Mouse (Mus musculus) heart, adult 2 months (tissue): Measurements from ENCODE around the gene Adam11. TPM values are rescaled to one million over a fixed set of nuclear protein-coding genes. Genes with fewer than 3 reads are reported as not detected.

ENCODE experiments used
- DNase-seq, 2 experiments: peaks; one replicate each; pipeline ENCODE4 v3.0.0; 2021
- H3K27ac ChIP-seq: fragments of 200-600 bp; 2 replicates; pipeline ENCODE4 v1.8.1; 2022
- H3K27me3 ChIP-seq: fragments of 200-500 bp; 2 replicates; pipeline ENCODE4 v1.6.1; 2012; ENCODE audit warnings: mild to moderate bottlenecking, low read length, inconsistent platforms, mixed read lengths; ENCODE audit not compliant: control insufficient read depth, insufficient read depth
- H3K36me3 ChIP-seq: fragments of 200-500 bp; 2 replicates; pipeline ENCODE4 v1.6.1; 2012; ENCODE audit warnings: low read length, inconsistent platforms; ENCODE audit not compliant: control insufficient read depth, insufficient read depth
- H3K4me1 ChIP-seq: fragments of 200-500 bp; 2 replicates; pipeline ENCODE4 v1.6.1; 2011; ENCODE audit warnings: low read length; ENCODE audit not compliant: control insufficient read depth, insufficient read depth
- H3K4me3 ChIP-seq: fragments of 200-600 bp; 2 replicates; pipeline ENCODE4 v1.8.1; 2022
- H3K79me2 ChIP-seq: fragments of 200-500 bp; replicated peaks from 2 replicates; pipeline ENCODE4 v1.6.1; 2012; ENCODE audit warnings: mild to moderate bottlenecking, inconsistent platforms, low read length, moderate library complexity, mixed read lengths; ENCODE audit not compliant: control insufficient read depth, insufficient read depth
- H3K9ac ChIP-seq: fragments of 200-500 bp; 2 replicates; pipeline ENCODE4 v1.6.1; 2012; ENCODE audit warnings: low read depth, mild to moderate bottlenecking, control low read depth, inconsistent platforms, low read length, mixed read lengths
- CTCF ChIP-seq: fragments of 200-600 bp; IDR thresholded peaks from 2 replicates; pipeline ENCODE4 v1.8.1; 2022; ENCODE audit warnings: antibody characterized with exemption, mild to moderate bottlenecking, moderate library complexity
- EP300 ChIP-seq: fragments of 200-500 bp; IDR thresholded peaks from 2 replicates; pipeline ENCODE4 v1.6.1; 2011; ENCODE audit warnings: low read depth, low read length, control low read depth; ENCODE audit not compliant: insufficient read depth
- POLR2A ChIP-seq: fragments of 200-500 bp; IDR thresholded peaks from 2 replicates; pipeline ENCODE4 v1.6.1; 2011; ENCODE audit warnings: mild to moderate bottlenecking, low read depth, low read length, control low read depth; ENCODE audit not compliant: insufficient read depth
- WGBS: fragments of 180-500 bp; shearing (Covaris S2); methylation state at CpG from one replicate; pipeline ENCODE4 v1.1.7; 2018; 5-methylcytosine and 5-hydroxymethylcytosine counted together
- intact Hi-C: fragments of 180-260 bp; cut with DNase I; formaldehyde crosslinking; loops from one replicate; pipeline ENCODE4 v1.15.1; 2025
- polyA plus RNA-seq: library from polyadenylated mRNA; depleted of rRNA; stranded (reverse); fragments of >200 nt; gene quantifications from 2 replicates; pipeline ENCODE4 v1.2.3, GENCODE M21; 2012
- total RNA-seq, 2 experiments: library from RNA; stranded (reverse); gene quantifications; 2 replicates each; pipeline ENCODE4 v1.2.3; 2021

Gene Adam11
- total and polyA plus RNA-seq, 3 experiments = 3.4 to 12.5 (median 4.9) TPM

DNA sequence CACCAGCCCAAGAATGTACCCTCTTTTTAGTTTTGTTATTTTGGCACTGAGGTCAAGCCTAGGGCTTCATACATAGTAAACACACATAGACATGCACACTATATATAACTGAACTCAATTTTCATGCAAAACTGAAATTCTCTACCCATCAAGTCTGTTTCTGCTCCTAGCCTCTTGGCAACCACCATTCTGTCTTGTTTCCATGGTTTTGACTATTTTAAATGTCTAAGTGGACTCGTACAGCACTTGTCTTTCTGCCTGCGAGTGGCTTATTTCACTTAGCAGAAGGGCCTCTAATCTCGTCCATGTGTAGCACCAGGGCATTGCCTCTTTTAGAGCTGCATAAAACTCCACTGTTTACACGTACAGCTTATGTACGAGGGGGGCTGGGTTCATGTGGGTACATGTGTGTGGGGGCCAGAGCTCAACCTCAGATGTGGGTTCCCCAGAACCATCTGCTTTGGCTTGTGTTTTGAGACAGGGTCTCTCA is 26.5 kb downstream of the Adam11 start:
- 61% methylated on average over 5 of the region's 5 CpGs for WGBS
- H3K9ac ChIP-seq = no peak overlapping the region
- no peak overlapping the region for H3K27ac ChIP-seq
- TF ChIP-seq EP300 = no peak
- no peak for TF ChIP-seq POLR2A
- no peak for TF ChIP-seq CTCF
- peaks cover 16% of the 10 kb centered on the region for H3K4me1 ChIP-seq
- intact Hi-C loops = no loop called here
- no peaks in the 10 kb centered on the region for H3K79me2 ChIP-seq
- no peak for DNase-seq
- no peaks in the 10 kb centered on the region for H3K27me3 ChIP-seq
- H3K36me3 ChIP-seq = no peaks in the 10 kb centered on the region
- H3K4me3 ChIP-seq = no peak overlapping the region

DNA sequence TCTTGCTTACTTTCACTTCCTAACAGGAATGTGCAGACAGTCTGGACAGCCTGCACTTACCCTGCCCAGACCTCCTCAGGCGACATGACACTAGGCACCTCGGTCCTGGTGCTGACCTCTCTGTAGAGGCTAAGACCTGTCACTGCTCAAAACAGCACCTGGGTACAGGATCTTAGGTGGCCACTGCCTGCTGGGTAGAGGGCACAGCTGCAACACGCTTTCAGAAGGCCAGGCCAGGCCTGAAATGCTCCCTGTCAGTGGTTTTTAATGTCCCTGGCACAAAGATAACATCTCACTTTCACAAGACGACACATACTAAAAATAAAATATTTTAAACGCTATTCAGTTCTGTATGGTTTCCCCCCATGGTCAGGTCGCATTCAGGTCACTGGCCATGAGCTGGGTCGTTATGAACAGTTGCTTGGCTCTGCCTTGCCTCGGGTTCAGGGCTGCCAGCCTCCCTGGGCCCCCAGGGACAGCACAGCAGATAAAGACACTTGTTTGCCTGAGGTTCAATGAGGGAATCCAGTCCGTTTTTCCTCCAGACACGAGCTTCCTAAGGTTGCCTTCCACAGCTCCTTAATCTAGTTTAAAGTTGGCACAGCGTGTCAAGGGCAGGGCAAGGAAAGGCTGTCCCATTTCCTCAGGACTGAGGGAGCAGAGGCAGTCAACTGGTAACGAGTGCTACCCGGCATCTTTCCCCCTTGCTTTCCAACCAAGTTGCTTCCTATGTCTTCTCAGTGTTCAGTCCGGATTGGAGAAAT is 30.6 kb downstream of the Adam11 start:
- Histone ChIP-seq H3K27ac (peak overlapping the region; percentile 82), H3K36me3 (no peaks in the 10 kb centered on the region), H3K4me3 (no peak overlapping the region), H3K79me2 (no peaks in the 10 kb centered on the region), H3K9ac (peak overlapping the region; percentile 65), H3K4me1 (peaks cover 13% of the 10 kb centered on the region), H3K27me3 (no peaks in the 10 kb centered on the region)
- no peak for DNase-seq
- WGBS = 19% methylated on average over 14 of the region's 14 CpGs
- intact Hi-C loops = no loop called here
- no peak for TF ChIP-seq EP300
- no peak for TF ChIP-seq CTCF
- TF ChIP-seq POLR2A = no peak

DNA sequence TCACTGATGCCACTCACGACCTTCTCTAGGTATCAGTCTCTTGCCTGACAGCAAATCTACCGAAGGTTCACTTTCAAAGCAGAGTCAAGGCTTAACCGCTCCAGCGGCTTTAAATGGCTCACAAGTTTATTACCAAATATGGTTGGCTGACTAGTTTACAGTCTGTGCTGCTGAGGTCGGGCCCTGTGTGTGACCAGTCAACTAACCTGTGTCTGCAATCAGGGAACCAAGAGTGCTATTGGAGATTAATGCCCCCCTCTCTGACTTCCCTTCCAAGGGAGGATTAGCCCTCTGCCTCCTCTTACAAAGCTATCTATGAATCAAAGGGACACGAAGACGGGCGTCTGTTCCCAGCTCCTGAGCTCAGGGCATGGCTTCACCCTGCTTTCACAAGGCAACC is 32.9 kb downstream of the Adam11 start:
- no peak for TF ChIP-seq EP300
- no peak for TF ChIP-seq CTCF
- TF ChIP-seq POLR2A = no peak
- Histone ChIP-seq H3K4me3 (no peak overlapping the region), H3K27me3 (no peaks in the 10 kb centered on the region), H3K9ac (no peak overlapping the region), H3K36me3 (peaks cover 2% of the 10 kb centered on the region; the same call in 1 of the 2 replicates), H3K27ac (peak overlapping the region; percentile 1), H3K4me1 (peaks cover 12% of the 10 kb centered on the region), H3K79me2 (no peaks in the 10 kb centered on the region)
- 43% methylated on average over 8 of the region's 8 CpGs for WGBS
- no peak for DNase-seq
- intact Hi-C loops = no loop called here

DNA sequence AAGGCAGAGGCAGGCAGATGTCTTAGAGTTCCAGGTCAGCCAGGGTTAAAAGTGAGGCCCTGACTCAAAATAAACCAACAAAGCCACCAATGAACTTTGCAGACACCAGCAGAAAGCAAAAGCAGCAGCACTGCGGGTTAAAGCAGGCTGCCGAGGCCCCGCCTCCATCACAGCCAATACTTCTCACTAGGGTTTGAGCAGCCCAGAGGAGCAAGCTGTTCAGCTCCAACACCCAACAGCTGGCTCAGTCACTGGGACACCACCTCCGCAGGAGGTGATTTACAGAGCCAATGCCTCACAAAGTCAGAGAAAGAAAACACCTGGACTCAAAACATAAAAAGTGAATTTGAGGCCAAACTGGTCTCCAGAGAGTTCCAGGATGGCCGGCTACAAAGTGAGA is 42.2 kb downstream of the Adam11 start:
- no peak overlapping the region for H3K9ac ChIP-seq
- peaks cover 7% of the 10 kb centered on the region for H3K4me1 ChIP-seq
- TF ChIP-seq POLR2A (no peak), EP300 (no peak), CTCF (no peak)
- H3K27me3 ChIP-seq = no peaks in the 10 kb centered on the region
- peaks cover 20% of the 10 kb centered on the region for H3K36me3 ChIP-seq
- H3K4me3 ChIP-seq = no peak overlapping the region
- intact Hi-C loops = no loop called here
- DNase-seq = no peak
- 54% methylated on average over 5 of the region's 5 CpGs for WGBS
- H3K27ac ChIP-seq = no peak overlapping the region
- peaks cover 9% of the 10 kb centered on the region for H3K79me2 ChIP-seq

DNA sequence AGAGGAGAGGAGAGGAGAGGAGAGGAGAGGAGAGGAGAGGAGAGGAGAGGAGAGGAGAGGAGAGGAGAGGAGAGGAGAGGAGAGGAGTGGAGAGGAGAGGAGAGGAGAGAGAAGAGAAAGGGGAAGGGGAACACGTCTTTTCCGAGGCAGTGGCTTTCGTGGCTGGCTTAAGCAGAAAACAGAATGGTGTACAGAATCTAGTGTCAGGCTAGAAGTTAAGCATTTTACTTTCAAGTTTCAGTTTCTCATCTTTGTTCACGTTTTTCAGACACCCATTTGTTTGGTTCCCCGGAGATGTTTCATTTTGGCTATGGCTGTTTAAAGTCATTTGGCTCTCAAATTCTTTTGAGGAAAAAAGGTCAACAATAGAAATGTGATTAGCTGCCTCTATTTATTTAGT is 47.0 kb downstream of the Adam11 start:
- no peak for DNase-seq
- peaks cover 11% of the 10 kb centered on the region for H3K4me1 ChIP-seq
- H3K9ac ChIP-seq = no peak overlapping the region
- peaks cover 15% of the 10 kb centered on the region for H3K36me3 ChIP-seq
- no peak overlapping the region for H3K27ac ChIP-seq
- TF ChIP-seq EP300 (no peak), CTCF (no peak), POLR2A (no peak)
- no peaks in the 10 kb centered on the region; the same call in 1 of the 2 replicates for H3K27me3 ChIP-seq
- WGBS = 63% methylated on average over 5 of the region's 5 CpGs
- intact Hi-C loops = no loop called here
- peaks cover 13% of the 10 kb centered on the region for H3K79me2 ChIP-seq
- H3K4me3 ChIP-seq = no peak overlapping the region

DNA sequence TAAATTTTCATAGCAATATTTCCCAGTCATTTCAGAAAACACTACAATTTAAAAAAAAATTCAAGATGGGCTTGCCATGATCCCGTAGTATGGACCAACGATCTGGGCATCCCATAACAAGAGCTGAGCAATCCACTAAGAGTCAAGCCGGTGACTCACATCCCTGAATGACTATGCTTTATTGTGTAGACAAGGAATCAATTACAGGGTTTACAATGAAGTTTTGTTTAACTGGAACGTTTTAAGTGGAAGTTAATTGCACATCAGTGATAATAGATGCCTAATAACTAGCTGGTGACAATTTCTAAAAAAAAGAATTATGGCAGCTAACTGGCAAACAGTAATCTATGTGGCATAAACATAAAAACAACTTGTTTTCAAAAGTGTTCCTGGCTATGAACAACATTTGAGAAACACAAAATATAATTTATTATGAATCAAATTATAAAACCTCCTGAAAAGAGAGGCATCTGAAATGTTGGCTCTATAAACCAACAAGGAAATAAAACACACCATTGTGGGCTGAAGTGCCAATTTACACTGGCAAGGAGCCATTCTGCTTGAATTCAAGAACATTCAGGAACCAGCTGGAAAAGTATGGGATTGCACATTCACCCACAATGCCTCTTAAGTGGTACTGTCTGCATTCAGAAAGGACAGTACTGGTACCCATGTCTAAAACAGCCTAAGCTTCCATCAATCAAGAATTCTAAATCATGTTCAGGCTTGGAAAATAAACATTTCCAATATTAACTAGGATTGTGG is 49.7 kb downstream of the Adam11 start:
- Histone ChIP-seq H3K36me3 (peaks cover 19% of the 10 kb centered on the region), H3K9ac (no peak overlapping the region), H3K4me3 (no peak overlapping the region), H3K79me2 (peaks cover 13% of the 10 kb centered on the region), H3K27me3 (no peaks in the 10 kb centered on the region; the same call in 1 of the 2 replicates), H3K4me1 (peaks cover 13% of the 10 kb centered on the region), H3K27ac (peak overlapping the region; percentile 13; the same call in 1 of the 2 replicates)
- TF ChIP-seq EP300 (no peak), CTCF (no peak), POLR2A (no peak)
- WGBS = 29% methylated on average over 4 of the region's 4 CpGs
- no peak for DNase-seq
- intact Hi-C loops = no loop called here
